Mouse (Mus musculus): ENCODE results near the gene Tmem44. TPM values are rescaled to one million over a fixed set of nuclear protein-coding genes. Genes with fewer than 3 reads are reported as not detected.

The Tmem44 gene
- polyA plus RNA-seq, 1 experiment, result 1.1 TPM

GRCm38 (mm10) chr16:30560601-30561000 lies 10.0 kb upstream of the Tmem44 start:
- no peaks in the 10 kb centered on the region for H3K79me2 ChIP-seq (ENCODE audit: control insufficient read depth, insufficient read depth)
- no peak for TF ChIP-seq CTCF (IDR thresholded peaks at IDR 0.05; ENCODE audit: control insufficient read depth, insufficient read depth, insufficient read length)
- no peak for TF ChIP-seq MAX (IDR thresholded peaks at IDR 0.05)
- no peak for TF ChIP-seq FOSL1 (IDR thresholded peaks at IDR 0.05; ENCODE audit: insufficient read depth, low read length, poor library complexity, severe bottlenecking)
- TF ChIP-seq USF1 (IDR thresholded peaks at IDR 0.05; ENCODE audit: low read depth), result no peak
- TF ChIP-seq MYOD1 (IDR thresholded peaks at IDR 0.05; ENCODE audit: control insufficient read depth, insufficient read length, low read depth), result no peak
- no peak for TF ChIP-seq MYOG (IDR thresholded peaks at IDR 0.05; ENCODE audit: control insufficient read depth, extremely low read depth, insufficient read length)
- no peaks in the 10 kb centered on the region for H3K27me3 ChIP-seq (ENCODE audit: control insufficient read depth, insufficient read depth, insufficient read length)
- H3K36me3 ChIP-seq (ENCODE audit: control insufficient read depth, insufficient read depth), result peaks cover 65% of the 10 kb centered on the region
- no peaks in the 10 kb centered on the region for H3K79me3 ChIP-seq (ENCODE audit: low read depth)
- H3K4me3 ChIP-seq (ENCODE audit: insufficient read depth, poor library complexity, severe bottlenecking), result no peak overlapping the region
- H3ac ChIP-seq (ENCODE audit: control insufficient read depth, insufficient read length, low read depth), result no peak overlapping the region

GRCm38 (mm10) chr16:30559312-30559992 lies 8.8 kb upstream of the Tmem44 start:
- no peaks in the 10 kb centered on the region for H3K27me3 ChIP-seq (ENCODE audit: control insufficient read depth, insufficient read depth, insufficient read length)
- H3K36me3 ChIP-seq (ENCODE audit: control insufficient read depth, insufficient read depth), result peaks cover 58% of the 10 kb centered on the region
- H3K79me3 ChIP-seq (ENCODE audit: low read depth), result no peaks in the 10 kb centered on the region
- H3K79me2 ChIP-seq (ENCODE audit: control insufficient read depth, insufficient read depth), result no peaks in the 10 kb centered on the region
- H3K4me3 ChIP-seq (ENCODE audit: insufficient read depth, poor library complexity, severe bottlenecking), result no peak overlapping the region
- TF ChIP-seq CEBPB (IDR thresholded peaks at IDR 0.05; ENCODE audit: low read depth) (no peak), MYOG (IDR thresholded peaks at IDR 0.05; ENCODE audit: control insufficient read depth, extremely low read depth, insufficient read length) (no peak), CTCF (IDR thresholded peaks at IDR 0.05; ENCODE audit: control insufficient read depth, insufficient read depth, insufficient read length) (no peak), USF1 (IDR thresholded peaks at IDR 0.05; ENCODE audit: low read depth) (no peak), MYOD1 (IDR thresholded peaks at IDR 0.05; ENCODE audit: control insufficient read depth, insufficient read length, low read depth) (no peak), FOSL1 (IDR thresholded peaks at IDR 0.05; ENCODE audit: insufficient read depth, low read length, poor library complexity, severe bottlenecking) (no peak), MAX (IDR thresholded peaks at IDR 0.05) (no peak)
- H3ac ChIP-seq (ENCODE audit: control insufficient read depth, insufficient read length, low read depth), result no peak overlapping the region

GRCm38 (mm10) chr16:30554109-30554508 lies 3.5 kb upstream of the Tmem44 start:
- TF ChIP-seq CTCF (IDR thresholded peaks at IDR 0.05; ENCODE audit: control insufficient read depth, insufficient read depth, insufficient read length) (no peak), FOSL1 (IDR thresholded peaks at IDR 0.05; ENCODE audit: insufficient read depth, low read length, poor library complexity, severe bottlenecking) (no peak), MAX (IDR thresholded peaks at IDR 0.05) (no peak), CEBPB (IDR thresholded peaks at IDR 0.05; ENCODE audit: low read depth) (no peak), USF1 (IDR thresholded peaks at IDR 0.05; ENCODE audit: low read depth) (no peak), MYOD1 (IDR thresholded peaks at IDR 0.05; ENCODE audit: control insufficient read depth, insufficient read length, low read depth) (no peak), MYOG (IDR thresholded peaks at IDR 0.05; ENCODE audit: control insufficient read depth, extremely low read depth, insufficient read length) (no peak)
- Histone ChIP-seq H3K27me3 (ENCODE audit: control insufficient read depth, insufficient read depth, insufficient read length) (no peaks in the 10 kb centered on the region), H3K4me3 (ENCODE audit: insufficient read depth, poor library complexity, severe bottlenecking) (no peak overlapping the region), H3K36me3 (ENCODE audit: control insufficient read depth, insufficient read depth) (peaks cover 9% of the 10 kb centered on the region), H3K79me2 (ENCODE audit: control insufficient read depth, insufficient read depth) (no peaks in the 10 kb centered on the region), H3K79me3 (ENCODE audit: low read depth) (no peaks in the 10 kb centered on the region), H3ac (ENCODE audit: control insufficient read depth, insufficient read length, low read depth) (no peak overlapping the region)

GRCm38 (mm10) chr16:30552621-30553338 lies 2.1 kb upstream of the Tmem44 start:
- no peaks in the 10 kb centered on the region for H3K27me3 ChIP-seq (ENCODE audit: control insufficient read depth, insufficient read depth, insufficient read length)
- H3K36me3 ChIP-seq (ENCODE audit: control insufficient read depth, insufficient read depth), result no peaks in the 10 kb centered on the region
- H3ac ChIP-seq (ENCODE audit: control insufficient read depth, insufficient read length, low read depth), result no peak overlapping the region
- no peaks in the 10 kb centered on the region for H3K79me3 ChIP-seq (ENCODE audit: low read depth)
- no peak overlapping the region for H3K4me3 ChIP-seq (ENCODE audit: insufficient read depth, poor library complexity, severe bottlenecking)
- no peak for TF ChIP-seq MAX (IDR thresholded peaks at IDR 0.05)
- H3K79me2 ChIP-seq (ENCODE audit: control insufficient read depth, insufficient read depth), result no peaks in the 10 kb centered on the region

GRCm38 (mm10) chr16:30549966-30550747 lies 485 bp downstream of the Tmem44 start:
- no peaks in the 10 kb centered on the region for H3K79me2 ChIP-seq (ENCODE audit: control insufficient read depth, insufficient read depth)
- peak overlapping the region; percentile 31 for H3K4me3 ChIP-seq (ENCODE audit: insufficient read depth, poor library complexity, severe bottlenecking)
- H3K36me3 ChIP-seq (ENCODE audit: control insufficient read depth, insufficient read depth), result no peaks in the 10 kb centered on the region
- no peaks in the 10 kb centered on the region for H3K79me3 ChIP-seq (ENCODE audit: low read depth)
- TF ChIP-seq CTCF (IDR thresholded peaks at IDR 0.05; ENCODE audit: control insufficient read depth, insufficient read depth, insufficient read length) (peak; percentile 93), MAX (IDR thresholded peaks at IDR 0.05) (peak; percentile 9), FOSL1 (IDR thresholded peaks at IDR 0.05; ENCODE audit: insufficient read depth, low read length, poor library complexity, severe bottlenecking) (no peak)
- H3ac ChIP-seq (ENCODE audit: control insufficient read depth, insufficient read length, low read depth), result peak overlapping the region; percentile 80
- H3K27me3 ChIP-seq (ENCODE audit: control insufficient read depth, insufficient read depth, insufficient read length), result no peaks in the 10 kb centered on the region
